Mouse (Mus musculus) liver, adult 2 months (tissue): ENCODE results near the gene Gys1. TPM values are rescaled to one million over a fixed set of nuclear protein-coding genes. Genes with fewer than 3 reads are reported as not detected.

Experiments
- DNase-seq: peaks from one replicate; pipeline ENCODE4 v3.0.0-alpha.2; 2011; ENCODE audit warnings: low read depth, low spot score; ENCODE audit errors: extremely low read depth
- H3K27ac ChIP-seq: fragments of 200-500 bp; replicated peaks from 2 replicates; pipeline ENCODE4 v1.5.1; 2012; ENCODE audit warnings: low read depth, mild to moderate bottlenecking, control low read depth, inconsistent platforms, low read length; ENCODE audit not compliant: insufficient read depth
- H3K27me3 ChIP-seq: fragments of 200-500 bp; 2 replicates; pipeline ENCODE4 v1.6.1; 2012; ENCODE audit warnings: mild to moderate bottlenecking, moderate library complexity, low read length, inconsistent platforms; ENCODE audit not compliant: control insufficient read depth, insufficient read depth
- H3K36me3 ChIP-seq: fragments of 200-500 bp; 2 replicates; pipeline ENCODE4 v1.6.1; 2012; ENCODE audit warnings: low read length, inconsistent platforms; ENCODE audit not compliant: control insufficient read depth, insufficient read depth
- H3K4me1 ChIP-seq: fragments of 200-500 bp; 2 replicates; pipeline ENCODE4 v1.6.1; 2011; ENCODE audit warnings: low read length; ENCODE audit not compliant: control insufficient read depth, insufficient read depth
- H3K4me3 ChIP-seq: fragments of 200-500 bp; 2 replicates; pipeline ENCODE4 v1.5.1; 2011; ENCODE audit warnings: low read depth, mild to moderate bottlenecking, control low read depth, low read length, moderate library complexity; ENCODE audit not compliant: insufficient read depth
- H3K79me2 ChIP-seq: fragments of 200-500 bp; 2 replicates; pipeline ENCODE4 v1.6.1; 2012; ENCODE audit warnings: inconsistent platforms, mild to moderate bottlenecking, low read length, moderate library complexity; ENCODE audit not compliant: control insufficient read depth, insufficient read depth
- H3K9ac ChIP-seq: fragments of 200-500 bp; 2 replicates; pipeline ENCODE4 v1.6.1; 2012; ENCODE audit warnings: low read depth, mild to moderate bottlenecking, control low read depth, inconsistent platforms, low read length
- CTCF ChIP-seq: fragments of 200-500 bp; IDR thresholded peaks from 2 replicates; pipeline ENCODE4 v1.5.1; 2011; ENCODE audit warnings: low read depth, low read length, control low read depth
- POLR2A ChIP-seq: fragments of 200-500 bp; IDR thresholded peaks from 2 replicates; pipeline ENCODE4 v1.6.1; 2011; ENCODE audit warnings: low read length, control low read depth; ENCODE audit not compliant: insufficient read depth; ENCODE audit errors: extremely low read depth
- WGBS: fragments of 180-500 bp; shearing (Covaris S2); methylation state at CpG from one replicate; pipeline ENCODE4 v1.1.7; 2018; 5-methylcytosine and 5-hydroxymethylcytosine counted together
- polyA plus RNA-seq: library from polyadenylated mRNA; depleted of rRNA; stranded (reverse); fragments of >200 nt; gene quantifications from 2 replicates; pipeline ENCODE4 v1.2.3, GENCODE M21; 2012
- total RNA-seq: library from RNA; depleted of rRNA; stranded (reverse); fragments of >200 nt; gene quantifications from 2 replicates; pipeline ENCODE4 v1.2.3, GENCODE M21; 2014

Gys1 gene
- total and polyA plus RNA-seq, 2 experiments = 1.2 to 4.8 TPM

DNA sequence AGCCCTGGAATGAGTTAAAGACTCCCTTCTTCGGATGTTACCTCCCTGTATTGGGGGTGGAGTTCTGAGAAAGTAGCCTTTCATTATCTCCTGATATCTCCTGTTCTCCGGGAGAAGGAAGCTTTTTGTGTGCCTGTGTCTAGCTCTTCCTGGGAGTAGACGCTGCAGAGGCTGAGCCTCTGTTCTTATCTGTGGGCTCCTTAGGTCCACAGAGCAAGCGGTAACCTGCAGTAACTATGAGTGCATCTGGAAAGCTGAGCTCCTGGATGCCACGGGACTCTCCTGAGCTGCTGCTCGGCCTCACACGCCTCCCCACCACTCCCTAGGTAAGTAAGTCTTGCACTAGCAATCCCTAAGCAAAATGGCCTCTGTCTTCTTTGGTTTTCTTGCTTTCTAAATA is 51.5 kb downstream of the Gys1 start:
- DNase-seq = no peak
- Histone ChIP-seq H3K36me3 (peaks cover 13% of the 10 kb centered on the region; the same call in 1 of the 2 replicates), H3K4me1 (peaks cover 41% of the 10 kb centered on the region), H3K9ac (peak overlapping the region; percentile 46), H3K79me2 (peaks cover 9% of the 10 kb centered on the region; the same call in 1 of the 2 replicates), H3K27ac (peak overlapping the region; percentile 94), H3K27me3 (no peaks in the 10 kb centered on the region), H3K4me3 (no peak overlapping the region)
- TF ChIP-seq CTCF = no peak
- TF ChIP-seq POLR2A = no peak
- 54% methylated on average over 7 of the region's 7 CpGs for WGBS

DNA sequence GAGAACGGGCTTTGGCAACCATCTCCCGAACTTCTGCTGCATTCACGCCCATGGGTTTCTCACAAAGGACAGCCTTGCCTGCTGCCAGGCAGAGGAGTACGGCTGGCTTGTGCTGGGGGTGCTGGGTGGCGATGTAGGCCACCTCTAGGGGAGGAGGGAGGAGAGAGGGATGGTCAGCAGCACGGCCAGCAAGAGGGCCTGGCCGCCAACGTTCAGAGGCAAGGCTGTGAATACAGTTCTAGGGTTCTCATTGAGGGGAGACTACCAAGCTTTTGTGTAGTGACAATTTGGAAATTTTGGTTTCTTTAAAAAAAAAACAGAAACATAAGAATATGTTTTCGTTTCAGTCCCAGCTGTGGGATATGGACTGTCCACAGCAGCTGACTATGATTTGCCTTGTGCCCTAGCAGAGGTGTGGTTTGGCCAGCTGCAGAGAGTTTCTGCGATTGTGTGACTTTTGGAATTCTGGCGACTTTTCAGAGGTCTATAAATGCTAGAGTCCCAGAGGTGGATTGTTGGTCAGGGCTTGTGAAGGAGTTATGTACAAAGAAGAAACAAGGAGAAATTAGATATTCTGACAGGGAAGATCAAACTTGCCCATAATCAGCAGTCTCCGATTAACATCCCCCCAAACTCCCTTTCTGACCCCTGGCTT is 52.2 kb downstream of the Gys1 start, which contains the start of gene Gm45808:
Gene Gm45808, minus strand, starts transcription at position 51 of the 655 bp plus-strand sequence.
- TF ChIP-seq POLR2A = no peak
- TF ChIP-seq CTCF = no peak
- H3K36me3 ChIP-seq = peaks cover 13% of the 10 kb centered on the region; the same call in 1 of the 2 replicates
- peaks cover 40% of the 10 kb centered on the region for H3K4me1 ChIP-seq
- peak; percentile 96 for DNase-seq
- H3K4me3 ChIP-seq = peak within 1 kb of the TSS; percentile 76
- no peaks in the 10 kb centered on the region for H3K27me3 ChIP-seq
- peaks cover 9% of the 10 kb centered on the region; the same call in 1 of the 2 replicates for H3K79me2 ChIP-seq
- 39% methylated on average over 12 of the region's 12 CpGs for WGBS
- peak within 1 kb of the TSS; percentile 87 for H3K9ac ChIP-seq
- peak within 1 kb of the TSS; percentile 94 for H3K27ac ChIP-seq

DNA sequence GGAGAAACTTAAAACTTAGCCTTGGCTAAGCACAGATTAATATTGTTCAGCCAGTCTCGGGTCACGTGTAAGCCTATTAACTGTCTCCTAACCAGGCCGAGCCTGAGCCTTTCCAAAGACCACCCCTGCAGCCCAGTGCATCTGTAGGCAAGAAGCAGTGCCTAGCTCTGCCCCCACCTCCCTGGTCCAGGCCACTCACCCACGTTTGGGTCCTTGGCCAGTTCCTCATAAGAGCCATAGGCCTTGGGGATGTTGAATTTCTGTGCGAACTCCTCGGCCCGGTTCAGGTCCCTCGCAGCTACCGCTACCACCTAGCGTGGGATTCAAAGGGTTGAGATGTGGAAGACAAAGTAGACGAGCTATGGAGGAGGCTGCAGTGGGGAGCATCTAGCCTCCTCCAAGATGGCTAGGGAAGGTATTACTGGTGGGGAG is 53.2 kb downstream of the Gys1 start:
- 16% methylated on average over 11 of the region's 11 CpGs for WGBS

DNA sequence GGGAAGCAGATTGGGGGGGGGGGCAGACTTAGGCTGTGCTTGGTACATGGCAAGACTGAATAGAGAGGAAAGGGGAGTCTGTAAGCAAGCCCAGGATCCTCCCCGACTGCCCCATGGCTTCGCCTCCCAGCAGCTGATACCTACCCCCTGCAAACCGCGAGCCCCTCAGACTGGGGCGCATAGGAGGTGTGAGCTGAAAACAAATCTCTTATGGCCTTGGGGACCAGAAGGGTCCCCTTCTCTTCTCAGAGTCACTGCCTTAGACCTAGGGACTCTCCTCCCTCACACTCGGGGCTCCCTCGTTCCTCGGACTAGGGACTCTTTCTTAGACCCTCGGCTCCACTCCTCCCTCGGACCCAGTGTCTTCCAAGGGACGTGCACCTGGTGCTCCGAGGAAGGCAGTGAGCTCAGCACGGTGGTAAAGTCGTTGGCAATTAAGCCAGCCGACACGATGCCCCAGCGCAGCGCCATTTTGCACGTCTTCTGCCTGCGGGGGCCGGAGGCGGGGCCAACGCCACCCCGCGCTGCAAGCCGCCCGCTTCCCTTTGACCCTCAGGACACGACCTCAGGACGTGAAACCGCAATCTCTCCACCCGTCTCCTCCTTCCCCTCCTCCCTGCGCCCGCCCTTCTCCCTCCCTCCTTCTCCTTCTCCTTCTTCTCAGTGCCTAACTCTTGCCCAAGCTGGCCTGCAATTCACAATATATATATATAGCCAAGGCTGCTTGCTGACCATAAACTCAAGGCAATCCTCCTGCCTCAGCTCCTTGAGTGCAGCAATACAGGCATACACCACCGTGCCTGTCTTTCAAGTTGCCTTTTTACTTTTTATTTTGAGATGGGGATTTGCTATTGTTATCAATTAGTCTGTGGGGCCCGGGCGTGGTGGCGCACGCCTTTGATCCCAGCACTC is 53.9 kb downstream of the Gys1 start, which contains the start of gene Dhdh:
Gene Dhdh, minus strand, starts transcription at position 513 of the 912 bp plus-strand sequence.
- TF ChIP-seq CTCF (no peak), POLR2A (peak; percentile 91)
- H3K4me3 ChIP-seq = peak within 1 kb of the TSS; percentile 76
- DNase-seq = peak; percentile 81
- peak within 1 kb of the TSS; percentile 94 for H3K27ac ChIP-seq
- WGBS = 9% methylated on average over 38 of the region's 38 CpGs
- peaks cover 9% of the 10 kb centered on the region; the same call in 1 of the 2 replicates for H3K79me2 ChIP-seq
- peak within 1 kb of the TSS; percentile 87 for H3K9ac ChIP-seq
- H3K4me1 ChIP-seq = peaks cover 46% of the 10 kb centered on the region
- H3K27me3 ChIP-seq = no peaks in the 10 kb centered on the region
- peaks cover 6% of the 10 kb centered on the region; the same call in 1 of the 2 replicates for H3K36me3 ChIP-seq

More for the DNA sequence above, 53.2 kb downstream of the Gys1 start:
- peak; percentile 53 for DNase-seq
- H3K27me3 ChIP-seq = no peaks in the 10 kb centered on the region
- H3K9ac ChIP-seq = peak overlapping the region; percentile 87
- H3K79me2 ChIP-seq = peaks cover 9% of the 10 kb centered on the region; the same call in 1 of the 2 replicates
- peaks cover 44% of the 10 kb centered on the region for H3K4me1 ChIP-seq
- TF ChIP-seq CTCF (no peak), POLR2A (no peak)
- H3K36me3 ChIP-seq = peaks cover 6% of the 10 kb centered on the region; the same call in 1 of the 2 replicates
- peak overlapping the region; percentile 94 for H3K27ac ChIP-seq
- H3K4me3 ChIP-seq = peak overlapping the region; percentile 76

DNA sequence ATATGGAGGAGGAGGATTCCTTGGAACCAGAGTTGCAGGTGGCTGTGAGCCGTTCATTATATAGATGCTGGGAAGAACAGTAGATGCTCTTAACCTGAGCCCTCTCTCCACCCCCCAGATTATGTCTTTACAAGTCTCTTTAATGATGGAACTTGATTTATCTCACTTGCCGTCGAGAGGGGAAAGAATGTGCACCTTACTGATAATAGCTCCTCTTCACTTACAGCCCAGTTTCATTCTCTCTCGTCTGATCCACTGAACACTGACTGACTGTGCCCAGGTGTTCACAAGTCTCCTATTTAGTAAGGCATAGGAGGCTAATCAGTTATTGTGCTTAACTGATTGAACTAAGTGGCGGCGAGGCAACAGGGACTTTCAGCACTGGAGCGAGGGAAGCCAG is 54.9 kb downstream of the Gys1 start:
- no peak overlapping the region for H3K9ac ChIP-seq
- peak overlapping the region; percentile 91 for H3K27ac ChIP-seq
- no peak for DNase-seq
- H3K4me3 ChIP-seq = no peak overlapping the region
- H3K36me3 ChIP-seq = peaks cover 11% of the 10 kb centered on the region; the same call in 1 of the 2 replicates
- peaks cover 44% of the 10 kb centered on the region for H3K4me1 ChIP-seq
- 84% methylated on average over 7 of the region's 7 CpGs for WGBS
- no peak for TF ChIP-seq POLR2A
- TF ChIP-seq CTCF = no peak
- peaks cover 9% of the 10 kb centered on the region; the same call in 1 of the 2 replicates for H3K79me2 ChIP-seq
- H3K27me3 ChIP-seq = no peaks in the 10 kb centered on the region
